Mouse (Mus musculus) embryonic facial prominence, embryonic 10.5 days (tissue): ENCODE results near the gene Cldn22. TPM values are rescaled to one million over a fixed set of nuclear protein-coding genes. Genes with fewer than 3 reads are reported as not detected.

Experiments used
- DNase-seq: peaks from one replicate; pipeline ENCODE4 v3.0.0-alpha.2; 2017; ENCODE audit warnings: low spot score
- H3K27ac ChIP-seq: fragments of 300-500 bp; sonication (generic); replicated peaks from 2 replicates; pipeline ENCODE4 v1.5.1; 2016; ENCODE audit warnings: mild to moderate bottlenecking
- H3K27me3 ChIP-seq: fragments of 300-500 bp; sonication (generic); replicated peaks from 2 replicates; pipeline ENCODE4 v1.6.1; 2016; ENCODE audit warnings: low read depth, mild to moderate bottlenecking; ENCODE audit not compliant: poor library complexity, severe bottlenecking
- H3K36me3 ChIP-seq: fragments of 300-500 bp; sonication (generic); replicated peaks from 2 replicates; pipeline ENCODE4 v1.6.1; 2016; ENCODE audit warnings: mild to moderate bottlenecking, moderate library complexity
- H3K4me1 ChIP-seq: fragments of 300-500 bp; sonication (generic); 2 replicates; pipeline ENCODE4 v1.6.1; 2016
- H3K4me3 ChIP-seq: fragments of 300-500 bp; sonication (generic); 2 replicates; pipeline ENCODE4 v1.5.1; 2016; ENCODE audit warnings: mild to moderate bottlenecking, moderate library complexity
- H3K9me3 ChIP-seq: fragments of 300-500 bp; sonication (generic); 2 replicates; pipeline ENCODE4 v1.6.1; 2016; ENCODE audit warnings: mild to moderate bottlenecking
- WGBS: fragments of 180-500 bp; shearing (Covaris S2); methylation state at CpG from one replicate; pipeline ENCODE4 v1.1.7; 2016; 5-methylcytosine and 5-hydroxymethylcytosine counted together
- polyA plus RNA-seq: library from polyadenylated mRNA; unstranded; fragments of >200 nt; fragmentation: Nextera tagmentation; extraction: Ambion mirVana; gene quantifications from 2 replicates; pipeline ENCODE4 v1.2.1, GENCODE M21; 2016

Gene Cldn22
- polyA plus RNA-seq, 1 experiment from 2014 or later, result not detected

DNA sequence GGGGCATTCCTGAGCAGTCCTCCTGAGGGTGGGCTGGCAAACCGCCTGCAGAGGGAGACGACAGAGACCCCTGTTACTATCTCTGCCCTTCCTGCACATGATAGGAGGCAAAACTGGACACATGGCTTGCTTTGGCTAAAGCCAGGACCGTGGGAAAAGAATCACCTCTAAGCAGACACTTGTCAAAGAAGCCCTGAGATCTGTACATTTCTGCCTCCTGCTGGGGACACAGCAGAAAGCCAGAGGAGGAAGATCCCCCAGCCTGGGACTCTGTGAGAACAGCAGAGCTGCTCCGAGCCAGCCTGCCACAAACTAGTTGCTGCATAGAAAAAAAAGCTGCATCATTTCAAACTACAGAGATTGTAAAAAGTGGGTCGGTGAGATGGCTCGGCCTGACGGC is 18.8 kb downstream of the Cldn22 start:
- Histone ChIP-seq H3K36me3 (peaks cover 85% of the 10 kb centered on the region), H3K4me1 (no peaks in the 10 kb centered on the region), H3K27ac (no peak overlapping the region; the same call in 1 of the 2 replicates), H3K27me3 (no peaks in the 10 kb centered on the region), H3K4me3 (no peak overlapping the region), H3K9me3 (peaks cover 6% of the 10 kb centered on the region; the same call in 1 of the 2 replicates)
- no peak for DNase-seq
- WGBS, result 83% methylated on average over 7 of the region's 7 CpGs

DNA sequence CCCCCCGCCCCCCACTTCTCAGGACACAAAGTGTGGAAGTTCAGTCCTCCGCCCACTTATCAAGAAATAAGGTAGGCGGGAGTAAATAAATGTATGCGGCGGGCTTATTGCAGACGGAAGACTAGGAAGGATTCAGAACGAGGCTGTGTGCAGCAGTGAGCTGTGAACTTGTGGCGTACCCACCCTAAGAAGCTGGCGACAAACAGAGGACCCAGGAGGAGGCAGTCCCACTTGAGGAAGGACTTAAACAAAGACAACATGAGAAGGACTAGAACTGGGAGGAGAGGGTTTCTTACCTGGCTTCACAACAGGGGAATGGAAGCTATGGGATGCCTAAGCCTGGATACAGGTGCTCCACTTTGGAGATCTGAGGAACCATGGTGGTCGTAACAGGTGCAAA is 19.4 kb downstream of the Cldn22 start:
- Histone ChIP-seq H3K4me1 (no peaks in the 10 kb centered on the region), H3K9me3 (peaks cover 6% of the 10 kb centered on the region; the same call in 1 of the 2 replicates), H3K4me3 (no peak overlapping the region), H3K27ac (no peak overlapping the region), H3K27me3 (no peaks in the 10 kb centered on the region), H3K36me3 (peaks cover 91% of the 10 kb centered on the region)
- 95% methylated on average over 10 of the region's 10 CpGs for WGBS
- no peak for DNase-seq

DNA sequence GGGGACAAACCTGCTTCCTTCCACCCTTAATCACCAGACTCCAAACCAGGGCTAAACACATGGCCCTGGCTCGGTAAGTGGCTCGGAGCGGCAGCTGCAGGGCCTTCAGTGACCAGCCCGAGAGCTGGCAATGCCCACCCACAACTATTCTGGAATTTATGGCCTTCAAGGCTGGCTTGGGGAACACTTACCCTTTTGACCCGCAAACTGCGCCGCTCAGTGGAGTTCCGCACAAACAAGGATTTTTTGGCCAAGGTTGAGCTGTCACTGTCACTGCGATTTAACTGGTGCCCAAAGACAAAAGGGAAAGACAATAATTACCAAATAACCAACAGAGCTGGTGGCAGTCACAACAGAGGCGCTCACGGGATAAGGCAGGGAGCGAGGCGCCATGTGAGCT is 21.7 kb downstream of the Cldn22 start:
- Histone ChIP-seq H3K4me3 (no peak overlapping the region), H3K27ac (no peak overlapping the region; the same call in 1 of the 2 replicates), H3K4me1 (no peaks in the 10 kb centered on the region), H3K27me3 (no peaks in the 10 kb centered on the region), H3K9me3 (no peaks in the 10 kb centered on the region), H3K36me3 (peaks cover 93% of the 10 kb centered on the region)
- 83% methylated on average over 13 of the region's 13 CpGs for WGBS
- no peak for DNase-seq

- Histone ChIP-seq H3K27ac (no peak overlapping the region), H3K4me1 (peaks cover 7% of the 10 kb centered on the region), H3K4me3 (no peak overlapping the region), H3K9me3 (no peaks in the 10 kb centered on the region), H3K27me3 (no peaks in the 10 kb centered on the region), H3K36me3 (peaks cover 91% of the 10 kb centered on the region)
- WGBS, result 95% methylated on average over 14 of the region's 14 CpGs
- no peak for DNase-seq
Measured at GRCm38 (mm10) chr8:47847161-47847560, 22.9 kb downstream of the Cldn22 start.

DNA sequence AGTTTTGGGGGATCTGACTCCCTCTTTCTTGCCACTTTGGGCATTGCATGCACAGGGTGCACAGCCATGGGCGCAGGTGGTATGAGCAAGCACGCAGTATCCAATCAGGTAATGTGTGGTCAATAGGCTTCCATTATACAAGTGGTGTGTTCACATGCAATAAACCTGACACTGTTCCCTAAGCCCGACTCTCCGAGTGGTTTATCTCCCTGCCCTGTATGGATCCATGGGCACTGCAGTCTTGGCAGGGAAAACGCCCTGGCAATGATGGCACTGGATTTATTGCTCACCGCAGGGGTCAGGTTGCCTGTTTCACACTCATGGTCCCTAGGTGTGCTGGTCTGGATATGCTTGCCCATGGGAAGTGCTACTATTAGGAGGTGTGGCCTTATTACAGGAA is 23.6 kb downstream of the Cldn22 start:
- no peaks in the 10 kb centered on the region for H3K27me3 ChIP-seq
- DNase-seq, result no peak
- peaks cover 14% of the 10 kb centered on the region for H3K4me1 ChIP-seq
- H3K4me3 ChIP-seq, result no peak overlapping the region
- WGBS, result 97% methylated on average over 6 of the region's 6 CpGs
- peaks cover 90% of the 10 kb centered on the region for H3K36me3 ChIP-seq
- no peak overlapping the region for H3K27ac ChIP-seq
- no peaks in the 10 kb centered on the region for H3K9me3 ChIP-seq

DNA sequence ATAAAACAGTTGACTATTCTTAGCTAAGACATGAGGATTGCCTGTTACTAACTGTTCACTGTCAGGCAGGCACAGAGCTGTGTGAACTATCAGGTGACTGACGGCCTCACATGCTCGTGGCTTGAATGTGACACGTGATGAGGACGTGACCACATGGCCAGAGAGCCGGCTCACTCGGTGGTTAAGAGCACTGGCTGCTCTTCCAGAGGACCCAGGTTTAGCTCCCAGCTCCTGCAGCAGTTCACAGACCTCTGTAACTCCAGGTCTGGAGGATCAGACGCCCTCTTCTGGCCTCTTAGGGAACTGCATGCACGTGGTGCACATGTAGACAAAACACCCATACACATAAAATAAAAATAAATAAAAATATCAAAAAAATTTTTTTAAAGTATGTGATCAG is 25.6 kb downstream of the Cldn22 start:
- H3K36me3 ChIP-seq, result peaks cover 91% of the 10 kb centered on the region
- H3K4me3 ChIP-seq, result no peak overlapping the region
- peaks cover 14% of the 10 kb centered on the region for H3K4me1 ChIP-seq
- H3K27ac ChIP-seq, result no peak overlapping the region
- no peak for DNase-seq
- H3K27me3 ChIP-seq, result no peaks in the 10 kb centered on the region
- no peaks in the 10 kb centered on the region for H3K9me3 ChIP-seq
- 82% methylated on average over 8 of the region's 8 CpGs for WGBS

- no peaks in the 10 kb centered on the region for H3K27me3 ChIP-seq
- WGBS, result 66% methylated on average over 12 of the region's 12 CpGs
- H3K4me1 ChIP-seq, result peaks cover 14% of the 10 kb centered on the region
- peaks cover 92% of the 10 kb centered on the region for H3K36me3 ChIP-seq
- H3K27ac ChIP-seq, result 0 out of 2 replicates have a peak overlapping the region, but pooled peaks have one; percentile 35
- H3K4me3 ChIP-seq, result no peak overlapping the region
- H3K9me3 ChIP-seq, result no peaks in the 10 kb centered on the region
- DNase-seq, result peak; percentile 31
Measured at GRCm38 (mm10) chr8:47851824-47852502, 27.7 kb downstream of the Cldn22 start.

DNA sequence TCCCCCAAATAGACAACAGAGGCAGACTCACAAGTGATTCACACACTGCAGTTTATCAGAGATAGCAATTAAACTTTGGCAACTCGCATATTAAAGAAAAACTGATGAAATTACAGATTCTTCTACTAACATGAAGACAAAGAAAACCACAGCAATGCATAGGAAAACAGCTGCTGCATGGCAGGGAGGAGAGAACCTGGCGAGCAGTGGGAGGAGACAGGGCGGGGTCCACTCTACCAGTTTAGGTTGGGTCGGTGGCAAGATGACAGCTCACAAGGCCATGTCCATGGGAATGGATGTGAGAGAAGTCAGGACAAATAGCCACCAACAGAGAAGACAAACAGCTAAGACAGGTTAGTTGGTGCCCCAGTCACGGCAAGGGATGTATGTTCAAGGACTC is 28.5 kb downstream of the Cldn22 start:
- Histone ChIP-seq H3K4me1 (peaks cover 14% of the 10 kb centered on the region), H3K27ac (no peak overlapping the region), H3K9me3 (no peaks in the 10 kb centered on the region), H3K27me3 (no peaks in the 10 kb centered on the region), H3K4me3 (no peak overlapping the region), H3K36me3 (peaks cover 92% of the 10 kb centered on the region)
- no peak for DNase-seq
- WGBS, result 92% methylated on average over 5 of the region's 5 CpGs

GRCm38 (mm10) chr8:47853356-47853755 is 29.1 kb downstream of the Cldn22 start:
- no peak for DNase-seq
- no peaks in the 10 kb centered on the region for H3K9me3 ChIP-seq
- peaks cover 92% of the 10 kb centered on the region for H3K36me3 ChIP-seq
- no peak overlapping the region for H3K27ac ChIP-seq
- no peaks in the 10 kb centered on the region for H3K27me3 ChIP-seq
- peaks cover 14% of the 10 kb centered on the region for H3K4me1 ChIP-seq
- 91% methylated on average over 5 of the region's 5 CpGs for WGBS
- H3K4me3 ChIP-seq, result no peak overlapping the region

DNA sequence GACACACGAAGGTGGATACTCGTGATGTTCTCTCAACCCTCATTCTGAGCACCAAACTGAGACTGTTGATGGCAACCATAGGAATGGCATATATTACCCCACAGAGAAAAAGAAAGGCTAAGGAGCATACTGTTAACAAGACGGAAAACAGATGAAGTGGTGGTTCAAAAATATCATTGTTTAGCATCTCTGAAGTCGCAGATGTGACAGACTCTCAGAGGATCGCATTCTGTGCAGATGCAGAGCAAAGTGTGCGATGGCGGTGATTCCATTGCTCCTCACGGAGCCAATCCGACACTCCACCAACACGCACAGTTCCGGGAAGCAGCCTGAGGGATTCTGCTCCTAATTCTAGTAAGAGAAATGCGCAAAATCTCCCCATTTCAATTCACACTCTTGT is 35.0 kb downstream of the Cldn22 start:
- WGBS, result 94% methylated on average over 12 of the region's 12 CpGs
- no peaks in the 10 kb centered on the region for H3K9me3 ChIP-seq
- H3K4me1 ChIP-seq, result no peaks in the 10 kb centered on the region
- H3K27me3 ChIP-seq, result no peaks in the 10 kb centered on the region
- H3K4me3 ChIP-seq, result no peak overlapping the region
- H3K36me3 ChIP-seq, result peaks cover 87% of the 10 kb centered on the region
- H3K27ac ChIP-seq, result no peak overlapping the region
- DNase-seq, result no peak

GRCm38 (mm10) chr8:47866568-47866967 is 42.3 kb downstream of the Cldn22 start:
- Histone ChIP-seq H3K4me3 (no peak overlapping the region), H3K36me3 (peaks cover 76% of the 10 kb centered on the region), H3K27ac (no peak overlapping the region), H3K9me3 (no peaks in the 10 kb centered on the region), H3K4me1 (no peaks in the 10 kb centered on the region), H3K27me3 (no peaks in the 10 kb centered on the region)
- no peak for DNase-seq
- 88% methylated on average over 8 of the region's 8 CpGs for WGBS

DNA sequence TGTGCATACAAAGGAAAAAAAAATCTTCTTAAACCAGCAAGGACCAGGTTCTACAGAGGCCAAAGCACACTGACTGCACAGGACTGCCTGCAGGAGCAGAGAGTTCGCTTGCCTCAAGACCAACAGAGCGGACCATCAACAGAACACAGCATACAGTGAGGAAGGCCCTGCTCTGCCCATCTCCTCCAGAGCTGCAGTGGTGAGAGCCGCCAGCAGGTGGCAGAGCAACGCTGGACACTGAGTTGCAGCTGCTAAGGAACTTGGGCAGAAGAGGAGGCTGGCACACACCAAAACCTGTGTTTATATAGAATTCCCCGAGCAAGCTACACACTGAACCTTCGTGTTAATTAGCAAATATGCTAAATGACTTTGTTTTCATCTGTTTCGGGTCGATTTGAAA is 42.8 kb downstream of the Cldn22 start:
- no peak overlapping the region for H3K4me3 ChIP-seq
- no peak overlapping the region for H3K27ac ChIP-seq
- H3K4me1 ChIP-seq, result no peaks in the 10 kb centered on the region
- peak; percentile 83 for DNase-seq
- no peaks in the 10 kb centered on the region for H3K27me3 ChIP-seq
- WGBS, result 30% methylated on average over 8 of the region's 8 CpGs
- H3K36me3 ChIP-seq, result peaks cover 75% of the 10 kb centered on the region
- H3K9me3 ChIP-seq, result no peaks in the 10 kb centered on the region

- no peak overlapping the region for H3K27ac ChIP-seq
- peaks cover 55% of the 10 kb centered on the region for H3K36me3 ChIP-seq
- DNase-seq, result peak; percentile 60
- WGBS, result 49% methylated on average over 13 of the region's 13 CpGs
- H3K9me3 ChIP-seq, result no peaks in the 10 kb centered on the region
- H3K27me3 ChIP-seq, result no peaks in the 10 kb centered on the region
- H3K4me1 ChIP-seq, result peaks cover 4% of the 10 kb centered on the region; the same call in 1 of the 2 replicates
- H3K4me3 ChIP-seq, result no peak overlapping the region
Measured at GRCm38 (mm10) chr8:47872361-47873107, 48.3 kb downstream of the Cldn22 start.
